35 mouse cellular contexts compared by ENCODE assay signal in genomic region chr6:92871813-92872212, GRCm38 (mm10). TPM values are rescaled to one million over a fixed set of nuclear protein-coding genes. Genes with fewer than 3 reads are reported as not detected.
DNase-seq lines count a peak whose midpoint lies in the region; ATAC-seq and TF ChIP-seq lines count a peak whose summit lies in the region.
"Had no signal": no experiment of that assay in that cellular context is flagged by ENCODE, and none has a peak within 500 bp of the region (broad histone marks: within the 10 kb centered on the region; RNA-seq: fewer than 3 reads in every experiment).

No protein-coding gene starts in this region.

- H3K27me3 ChIP-seq in heart, postnatal 0 days (ENCODE audit: control insufficient read depth, insufficient read depth, low read length) = no peaks in the 10 kb centered on the region
- no peaks in the 10 kb centered on the region for H3K27me3 ChIP-seq in heart, embryonic 10.5 days (ENCODE audit: insufficient read depth, poor library complexity, severe bottlenecking)
- no peaks in the 10 kb centered on the region for H3K27me3 ChIP-seq in kidney, embryonic 16.5 days (ENCODE audit: insufficient read depth, low read length)
- H3K27me3 ChIP-seq in lung, postnatal 0 days (replicated peaks; ENCODE audit: insufficient read depth, low read length) = no peaks in the 10 kb centered on the region
- H3K27me3 ChIP-seq: CH12.LX; embryonic facial prominence, embryonic 12.5 days; embryonic facial prominence, embryonic 15.5 days; hindbrain, embryonic 13.5 days; Patski had no signal

- H3K27ac ChIP-seq in heart, postnatal 0 days (ENCODE audit: low read depth) = peak overlapping the region; percentile 21; the same call in 1 of the 2 replicates
- no peak overlapping the region for H3K27ac ChIP-seq in heart, embryonic 10.5 days
- no peak overlapping the region; the same call in 1 of the 2 replicates for H3K27ac ChIP-seq in kidney, embryonic 16.5 days (ENCODE audit: low read length)
- H3K27ac ChIP-seq in lung, postnatal 0 days (ENCODE audit: low read length) = no peak overlapping the region; the same call in 1 of the 2 replicates
- H3K27ac ChIP-seq: embryonic facial prominence, embryonic 12.5 days; embryonic facial prominence, embryonic 15.5 days; heart, adult 2 months; hindbrain, embryonic 10.5 days; hindbrain, embryonic 13.5 days had no signal

- no peak overlapping the region for H3K9ac ChIP-seq in heart, postnatal 0 days (replicated peaks; ENCODE audit: low read depth, low read length)
- no peak overlapping the region for H3K9ac ChIP-seq in kidney, embryonic 16.5 days (replicated peaks; ENCODE audit: low read length)
- no peak overlapping the region for H3K9ac ChIP-seq in lung, postnatal 0 days (replicated peaks; ENCODE audit: low read depth)
- H3K9ac ChIP-seq: embryonic facial prominence, embryonic 12.5 days; embryonic facial prominence, embryonic 15.5 days; forebrain, postnatal 0 days; hindbrain, embryonic 13.5 days had no signal

- no peak for TF ChIP-seq EP300 in heart, postnatal 0 days (IDR thresholded peaks at IDR 0.05; ENCODE audit: low read depth)
- TF ChIP-seq EP300 in lung, postnatal 0 days (IDR thresholded peaks at IDR 0.05) = no peak

- WGBS in heart, postnatal 0 days = 59% methylated on average over 4 of the region's 4 CpGs
- 76% methylated on average over 4 of the region's 4 CpGs for WGBS in heart, embryonic 10.5 days
- 27% methylated on average over 4 of the region's 4 CpGs for WGBS in kidney, embryonic 16.5 days
- WGBS in lung, postnatal 0 days = 48% methylated on average over 4 of the region's 4 CpGs

- no peak overlapping the region for H3K4me3 ChIP-seq in heart, postnatal 0 days (ENCODE audit: low read depth, low read length)
- no peak overlapping the region for H3K4me3 ChIP-seq in heart, embryonic 10.5 days
- no peak overlapping the region for H3K4me3 ChIP-seq in kidney, embryonic 16.5 days (ENCODE audit: low read length)
- H3K4me3 ChIP-seq in lung, postnatal 0 days (ENCODE audit: low read depth, low read length) = no peak overlapping the region
- H3K4me3 ChIP-seq: embryonic facial prominence, embryonic 12.5 days; embryonic facial prominence, embryonic 15.5 days; heart, adult 2 months; hindbrain, embryonic 10.5 days; hindbrain, embryonic 13.5 days had no signal

- peaks cover 43% of the 10 kb centered on the region for H3K36me3 ChIP-seq in heart, postnatal 0 days (replicated peaks; ENCODE audit: control insufficient read depth, insufficient read depth, low read length)
- peaks cover 35% of the 10 kb centered on the region for H3K36me3 ChIP-seq in heart, embryonic 10.5 days
- peaks cover 37% of the 10 kb centered on the region for H3K36me3 ChIP-seq in kidney, embryonic 16.5 days (ENCODE audit: insufficient read depth, low read length)
- peaks cover 6% of the 10 kb centered on the region; the same call in 1 of the 2 replicates for H3K36me3 ChIP-seq in lung, postnatal 0 days (ENCODE audit: insufficient read depth, low read length)
- H3K36me3 ChIP-seq: G1E; hindbrain, embryonic 10.5 days; hindbrain, embryonic 13.5 days had no signal

- peaks cover 32% of the 10 kb centered on the region; the same call in 1 of the 2 replicates for H3K4me1 ChIP-seq in heart, postnatal 0 days (ENCODE audit: control insufficient read depth, insufficient read depth)
- H3K4me1 ChIP-seq in heart, embryonic 10.5 days = peaks cover 32% of the 10 kb centered on the region
- H3K4me1 ChIP-seq in kidney, embryonic 16.5 days (ENCODE audit: insufficient read depth, low read length) = peaks cover 33% of the 10 kb centered on the region
- peaks cover 21% of the 10 kb centered on the region for H3K4me1 ChIP-seq in lung, postnatal 0 days (ENCODE audit: insufficient read depth, low read depth, low read length)

- H3K4me2 ChIP-seq in heart, postnatal 0 days (ENCODE audit: low read depth, low read length) = no peak overlapping the region
- H3K4me2 ChIP-seq in kidney, embryonic 16.5 days (replicated peaks; ENCODE audit: low read depth, low read length) = no peak overlapping the region
- no peak overlapping the region for H3K4me2 ChIP-seq in lung, postnatal 0 days (replicated peaks; ENCODE audit: low read depth, low read length)
- H3K4me2 ChIP-seq: embryonic facial prominence, embryonic 12.5 days; embryonic facial prominence, embryonic 15.5 days; heart, embryonic 11.5 days; hindbrain, embryonic 13.5 days had no signal

- ATAC-seq in heart, postnatal 0 days (ENCODE audit: insufficient read depth, low read depth) = no peak
- ATAC-seq in kidney, embryonic 16.5 days (ENCODE audit: low FRiP score, low TSS enrichment) = 0 out of 2 replicates have a peak, but pooled peaks have one; percentile 21
- ATAC-seq in lung, postnatal 0 days = no peak
- ATAC-seq: forebrain, embryonic 14.5 days; forebrain, postnatal 0 days; hindbrain, embryonic 16.5 days; Patski had no signal

- DNase-seq in heart, postnatal 0 days (ENCODE audit: low spot score) = no peak
- no peak for DNase-seq in heart, embryonic 10.5 days (ENCODE audit: low spot score)
- DNase-seq in kidney, adult 9 months = no peak
- DNase-seq in lung, postnatal 0 days (ENCODE audit: low spot score) = peak; percentile 64
- DNase-seq in lung, postnatal 14 days = no peak
- peak; percentile 16 for DNase-seq in retina, embryonic 14.5 days (ENCODE audit: low spot score)
- no peak for DNase-seq in retina, postnatal 1 day
- DNase-seq: adrenal gland, postnatal 10 days; adrenal gland, postnatal 36 days; B cell, adult 2 months; cerebellum, adult 11 months; cerebellum, adult 2 months; cerebellum, adult 9-11 months; cerebellum, postnatal 25 days; forebrain, postnatal 0 days; gastrocnemius, postnatal 25 days; heart, adult 2 months; heart, postnatal 10 days; heart, postnatal 36 days had no signal

- TF ChIP-seq CTCF in heart, postnatal 0 days (IDR thresholded peaks at IDR 0.05; ENCODE audit: low read depth) = no peak
- no peak for TF ChIP-seq CTCF in lung, postnatal 0 days (IDR thresholded peaks at IDR 0.05)

- H3K9me3 ChIP-seq in heart, postnatal 0 days (replicated peaks; ENCODE audit: control insufficient read depth, low read length) = no peaks in the 10 kb centered on the region
- H3K9me3 ChIP-seq in heart, embryonic 10.5 days = no peaks in the 10 kb centered on the region
- H3K9me3 ChIP-seq in kidney, embryonic 16.5 days (ENCODE audit: low read length) = no peaks in the 10 kb centered on the region
- H3K9me3 ChIP-seq in lung, postnatal 0 days (ENCODE audit: low read length) = no peaks in the 10 kb centered on the region
- H3K9me3 ChIP-seq: embryonic facial prominence, embryonic 12.5 days; embryonic facial prominence, embryonic 15.5 days; hindbrain, embryonic 10.5 days; hindbrain, embryonic 13.5 days had no signal

RNA-seq across cellular contexts. Expression of gene Gm15737, which starts 2.7 kb away (rescaled TPM):
- 0.15 and 0.35 TPM in 2 replicates for total RNA-seq in heart, postnatal 0 days (2014; rRNA removed; ENCODE audit: low replicate concordance)
- 0.26 TPM in 2 replicates for polyA plus RNA-seq in heart, postnatal 0 days (2015; fragmentation: Nextera tagmentation; extraction: Ambion mirVana)
- 0.10 and 0.17 TPM in 2 replicates for polyA plus RNA-seq in heart, embryonic 10.5 days (2016; fragmentation: Nextera tagmentation; extraction: Ambion mirVana)
- polyA plus RNA-seq in kidney, embryonic 16.5 days (2015; fragmentation: Nextera tagmentation; extraction: Ambion mirVana) = 0.04 and 0.12 TPM in 2 replicates
- 0.05 TPM in 2 replicates for polyA plus RNA-seq in lung, postnatal 0 days (2015; fragmentation: Nextera tagmentation; extraction: Ambion mirVana)
- total RNA-seq: adrenal gland, adult 18-20 months; adrenal gland, postnatal 10 days; adrenal gland, postnatal 36 days; CH12.LX; common myeloid progenitor, adult 5-6 weeks; forebrain, postnatal 0 days; granulocyte monocyte progenitor cell, adult 5-6 weeks had no signal
- polyA plus RNA-seq: cerebellum, adult 2 months; forebrain, embryonic 11.5 days; forebrain, embryonic 14.5 days; forebrain, postnatal 0 days; frontal cortex, adult 2 months; G1E; hindbrain, embryonic 13.5 days; hindbrain, embryonic 16.5 days had no signal

RNA-seq across cellular contexts. Expression of gene A730049H05Rik, which starts 55.5 kb away (rescaled TPM):
- total RNA-seq in heart, postnatal 0 days (2014; rRNA removed; ENCODE audit: low replicate concordance) = 0.46 TPM in 2 replicates
- 1.3 and 1.7 TPM in 2 replicates for polyA plus RNA-seq in heart, postnatal 0 days (2015; fragmentation: Nextera tagmentation; extraction: Ambion mirVana)
- polyA plus RNA-seq in heart, embryonic 10.5 days (2016; fragmentation: Nextera tagmentation; extraction: Ambion mirVana) = 0.99 and 1.7 TPM in 2 replicates
- polyA plus RNA-seq in kidney, embryonic 16.5 days (2015; fragmentation: Nextera tagmentation; extraction: Ambion mirVana) = 2.3 and 3.1 TPM in 2 replicates
- polyA plus RNA-seq in lung, postnatal 0 days (2015; fragmentation: Nextera tagmentation; extraction: Ambion mirVana) = 1.4 and 1.5 TPM in 2 replicates
- total RNA-seq: CH12.LX; common myeloid progenitor, adult 5-6 weeks; granulocyte monocyte progenitor cell, adult 5-6 weeks had no signal
- polyA plus RNA-seq: forebrain, embryonic 14.5 days; frontal cortex, adult 2 months; G1E; heart, adult 2 months had no signal

Comparison
In these comparisons a context has a peak if more than half of its experiments do, and no peak if none do; other contexts are left out.
1. DNase-seq: peak in lung, postnatal 0 days (single experiment) and retina, embryonic 14.5 days (single experiment); none in heart, postnatal 0 days (single experiment), heart, embryonic 10.5 days (single experiment), kidney, adult 9 months (single experiment), lung, postnatal 14 days (single experiment) and retina, postnatal 1 day (single experiment).